Mouse (Mus musculus) neural tube, embryonic 11.5 days (tissue): Measurements from ENCODE around the gene L3hypdh. TPM values are rescaled to one million over a fixed set of nuclear protein-coding genes. Genes with fewer than 3 reads are reported as not detected.

ENCODE experiments used
- ATAC-seq: fragments of 200-750 bp; cut with Nextera tagmentation; 2 replicates; pipeline ENCODE4 v1.8.0; 2017; ENCODE audit warnings: moderate number of reproducible peaks, mild to moderate bottlenecking, moderate TSS enrichment, moderate library complexity; ENCODE audit not compliant: insufficient read depth, low FRiP score, low TSS enrichment
- DNase-seq: peaks from one replicate; pipeline ENCODE4 v3.0.0-alpha.2; 2015; ENCODE audit warnings: low spot score
- H3K27ac ChIP-seq: fragments of 300-500 bp; sonication (generic); 2 replicates; pipeline ENCODE4 v1.5.1; 2014; ENCODE audit warnings: low read depth, mild to moderate bottlenecking, low read length
- H3K27me3 ChIP-seq: fragments of 300-500 bp; sonication (generic); 2 replicates; pipeline ENCODE4 v1.6.1; 2014; ENCODE audit warnings: mild to moderate bottlenecking, low read length, mixed read lengths; ENCODE audit not compliant: control insufficient read depth, insufficient read depth
- H3K36me3 ChIP-seq: fragments of 300-500 bp; sonication (generic); 2 replicates; pipeline ENCODE4 v1.6.1; 2014; ENCODE audit warnings: mild to moderate bottlenecking, low read length, moderate library complexity, mixed read lengths; ENCODE audit not compliant: control insufficient read depth, insufficient read depth
- H3K4me1 ChIP-seq: fragments of 300-500 bp; sonication (generic); 2 replicates; pipeline ENCODE4 v1.6.1; 2014; ENCODE audit warnings: low read length, mixed read lengths; ENCODE audit not compliant: control insufficient read depth, insufficient read depth
- H3K4me2 ChIP-seq: fragments of 300-500 bp; sonication (generic); 2 replicates; pipeline ENCODE4 v1.6.1; 2014; ENCODE audit warnings: low read depth, mild to moderate bottlenecking, moderate library complexity
- H3K4me3 ChIP-seq: fragments of 300-500 bp; sonication (generic); 2 replicates; pipeline ENCODE4 v1.5.1; 2014; ENCODE audit warnings: low read depth, low read length
- H3K9ac ChIP-seq: fragments of 300-500 bp; sonication (generic); 2 replicates; pipeline ENCODE4 v1.6.1; 2014; ENCODE audit warnings: mild to moderate bottlenecking, low read length
- H3K9me3 ChIP-seq: fragments of 300-500 bp; sonication (generic); 2 replicates; pipeline ENCODE4 v1.6.1; 2016; ENCODE audit warnings: low read length; ENCODE audit not compliant: control insufficient read depth
- WGBS: fragments of 180-500 bp; shearing (Covaris S2); extraction: QIAGEN DNeasy Blood & Tissue Kit; methylation state at CpG from one replicate; pipeline ENCODE4 v1.1.7; 2014; 5-methylcytosine and 5-hydroxymethylcytosine counted together
- polyA plus RNA-seq: library from polyadenylated mRNA; unstranded; fragments of >200 nt; fragmentation: Nextera tagmentation; extraction: Ambion mirVana; gene quantifications from 2 replicates; pipeline ENCODE4 v1.2.1, GENCODE M21; 2014

L3hypdh gene
- polyA plus RNA-seq, result 8.2 and 9.9 TPM in 2 replicates

DNA sequence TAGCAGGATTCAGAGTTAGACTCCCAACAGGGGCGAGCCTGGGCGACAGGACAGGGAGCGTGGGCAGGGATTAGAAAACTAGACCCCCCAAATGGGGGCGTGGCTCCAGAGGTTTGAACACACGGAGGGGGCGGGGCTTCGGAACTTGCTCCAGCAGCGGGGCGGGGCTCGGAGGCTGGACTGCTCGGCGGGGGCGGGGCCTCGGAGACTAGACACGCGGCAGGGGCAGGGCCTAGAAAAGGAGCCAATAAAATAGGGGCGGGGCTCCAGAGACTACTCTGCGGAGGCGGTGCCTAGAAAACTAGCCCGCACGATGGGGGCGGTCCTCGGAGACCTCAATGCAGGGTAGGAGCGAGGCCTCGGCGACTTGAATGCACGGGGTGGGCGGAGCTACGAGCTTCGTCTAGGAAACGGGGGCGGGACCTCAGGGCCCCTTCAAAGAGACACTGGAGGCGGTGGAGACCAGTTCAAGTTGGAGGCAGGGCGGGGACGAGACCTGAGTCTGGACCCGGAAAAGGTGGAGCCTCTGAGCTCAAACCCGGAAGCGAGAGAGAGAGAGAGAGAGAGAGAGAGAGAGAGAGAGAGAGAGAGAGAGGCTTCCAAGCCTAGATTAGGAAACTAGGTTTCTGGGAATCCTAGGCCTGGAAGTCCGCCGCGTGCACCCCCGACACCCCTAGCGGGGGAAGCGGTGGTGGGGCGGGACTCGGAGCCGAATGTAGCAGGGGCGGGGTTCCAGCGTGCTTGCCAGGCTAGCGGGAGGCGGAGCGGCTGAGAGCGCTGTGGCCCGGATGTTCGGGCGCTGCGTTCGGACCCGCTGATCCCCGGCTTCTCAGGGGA, at the start of gene L3hypdh, which contains the start of gene Jkamp:
TSS of gene L3hypdh (minus strand) at position 111 of the 837 bp plus-strand sequence.
TSS of gene Jkamp (plus strand) at position 261 of the 837 bp plus-strand sequence.
- 1% methylated on average over 60 of the region's 60 CpGs for WGBS

DNA sequence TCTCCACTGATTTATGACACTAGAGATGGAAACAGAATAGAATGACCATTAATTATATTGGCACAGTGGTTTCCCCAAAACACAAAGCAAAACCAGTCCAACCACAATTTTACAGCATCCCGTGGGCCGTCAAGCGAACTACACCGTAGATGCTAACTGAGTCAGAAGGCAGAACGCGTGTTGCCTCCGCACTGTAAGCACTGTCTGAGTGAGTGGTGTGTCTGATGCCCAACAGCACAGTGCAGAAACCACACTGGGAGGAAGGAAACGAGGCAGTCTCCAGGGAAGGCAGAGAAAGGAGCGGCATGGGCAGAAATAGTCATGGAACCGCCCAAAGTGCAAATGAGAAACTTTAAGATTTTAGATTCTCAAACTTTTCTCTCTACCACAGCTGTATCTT, 44.0 kb upstream of the L3hypdh start:
- DNase-seq (no peak), ATAC-seq (no peak)
- Histone ChIP-seq H3K4me1 (no peaks in the 10 kb centered on the region), H3K4me2 (no peak overlapping the region), H3K4me3 (no peak overlapping the region), H3K9ac (no peak overlapping the region), H3K36me3 (no peaks in the 10 kb centered on the region), H3K27me3 (no peaks in the 10 kb centered on the region), H3K9me3 (no peaks in the 10 kb centered on the region), H3K27ac (no peak overlapping the region)
- 95% methylated on average over 10 of the region's 10 CpGs for WGBS

More for the DNA sequence above, at the start of gene L3hypdh, which contains the start of gene Jkamp:
- no peaks in the 10 kb centered on the region for H3K36me3 ChIP-seq
- peak within 1 kb of the TSS; percentile 93 for H3K9ac ChIP-seq
- DNase-seq, result peak; percentile 99
- H3K27ac ChIP-seq, result peak within 1 kb of the TSS; percentile 97
- H3K4me1 ChIP-seq, result peaks cover 3% of the 10 kb centered on the region; the same call in 1 of the 2 replicates
- H3K27me3 ChIP-seq, result no peaks in the 10 kb centered on the region
- peak within 1 kb of the TSS; percentile 79 for H3K4me2 ChIP-seq
- peak within 1 kb of the TSS; percentile 69 for H3K4me3 ChIP-seq
- H3K9me3 ChIP-seq, result no peaks in the 10 kb centered on the region
- ATAC-seq, result peak; percentile 97

DNA sequence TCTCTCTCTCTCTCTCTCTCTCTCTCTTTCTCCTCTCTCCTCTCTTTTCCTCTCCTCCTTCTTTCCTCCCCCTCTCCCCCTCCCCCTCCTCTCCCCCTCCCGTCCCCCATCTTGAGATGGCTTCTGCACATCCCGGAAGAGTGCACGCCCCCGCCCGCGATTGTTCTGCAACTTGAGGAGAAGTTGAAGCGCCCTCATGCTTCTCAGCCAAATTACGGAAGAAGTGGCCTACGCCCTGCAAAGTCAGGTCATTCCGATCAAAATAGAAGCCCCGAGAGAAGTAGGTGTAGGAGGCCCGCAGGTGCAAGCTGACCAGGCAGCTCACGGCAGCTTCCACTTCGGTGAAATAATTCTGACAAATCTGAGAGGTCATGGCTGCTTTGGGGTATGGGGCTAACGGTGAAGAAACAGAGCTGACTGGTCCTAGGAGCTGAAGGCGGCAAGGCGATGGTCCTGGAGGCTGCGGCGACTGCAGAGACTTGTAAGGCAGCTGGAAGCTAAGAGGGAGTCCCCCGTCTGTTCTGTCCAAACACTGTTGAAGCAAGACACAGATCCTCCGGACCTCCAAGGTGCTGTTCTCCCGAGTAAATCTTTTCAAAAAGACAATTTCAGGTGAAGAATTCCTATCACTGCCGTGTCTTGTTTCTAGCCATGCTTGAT, 30.6 kb upstream of the L3hypdh start:
- no peaks in the 10 kb centered on the region for H3K4me1 ChIP-seq
- H3K4me2 ChIP-seq, result no peak overlapping the region
- no peak overlapping the region for H3K9ac ChIP-seq
- H3K9me3 ChIP-seq, result no peaks in the 10 kb centered on the region
- no peak overlapping the region for H3K27ac ChIP-seq
- H3K4me3 ChIP-seq, result no peak overlapping the region
- 79% methylated on average over 22 of the region's 23 CpGs for WGBS
- no peak for ATAC-seq
- H3K27me3 ChIP-seq, result no peaks in the 10 kb centered on the region
- no peak for DNase-seq
- H3K36me3 ChIP-seq, result no peaks in the 10 kb centered on the region

DNA sequence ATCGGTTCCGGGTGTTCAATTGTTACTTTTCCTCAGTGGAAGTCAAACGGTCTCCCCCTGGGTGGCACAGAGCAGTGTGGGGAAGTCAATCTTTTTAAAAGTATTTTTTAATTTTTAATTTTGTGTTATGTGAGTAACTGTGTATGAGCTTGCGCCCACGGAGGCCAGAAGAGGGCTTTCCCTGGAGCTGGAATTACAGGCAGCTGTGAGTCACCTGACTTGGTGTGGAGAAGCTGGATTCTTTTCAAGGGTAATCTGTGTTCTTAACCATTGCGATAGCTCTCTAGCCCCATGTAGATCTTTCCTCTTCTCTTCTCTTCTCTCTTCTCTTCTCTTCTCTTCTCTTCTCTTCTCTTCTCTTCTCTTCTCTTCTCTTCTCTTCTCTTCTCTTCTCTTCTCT, 29.9 kb upstream of the L3hypdh start:
- H3K9me3 ChIP-seq, result no peaks in the 10 kb centered on the region
- H3K27ac ChIP-seq, result no peak overlapping the region
- WGBS, result 85% methylated on average over 6 of the region's 6 CpGs
- H3K4me1 ChIP-seq, result no peaks in the 10 kb centered on the region
- no peak overlapping the region for H3K4me3 ChIP-seq
- H3K36me3 ChIP-seq, result no peaks in the 10 kb centered on the region
- H3K27me3 ChIP-seq, result no peaks in the 10 kb centered on the region
- H3K9ac ChIP-seq, result no peak overlapping the region
- DNase-seq (no peak), ATAC-seq (no peak)
- H3K4me2 ChIP-seq, result no peak overlapping the region

DNA sequence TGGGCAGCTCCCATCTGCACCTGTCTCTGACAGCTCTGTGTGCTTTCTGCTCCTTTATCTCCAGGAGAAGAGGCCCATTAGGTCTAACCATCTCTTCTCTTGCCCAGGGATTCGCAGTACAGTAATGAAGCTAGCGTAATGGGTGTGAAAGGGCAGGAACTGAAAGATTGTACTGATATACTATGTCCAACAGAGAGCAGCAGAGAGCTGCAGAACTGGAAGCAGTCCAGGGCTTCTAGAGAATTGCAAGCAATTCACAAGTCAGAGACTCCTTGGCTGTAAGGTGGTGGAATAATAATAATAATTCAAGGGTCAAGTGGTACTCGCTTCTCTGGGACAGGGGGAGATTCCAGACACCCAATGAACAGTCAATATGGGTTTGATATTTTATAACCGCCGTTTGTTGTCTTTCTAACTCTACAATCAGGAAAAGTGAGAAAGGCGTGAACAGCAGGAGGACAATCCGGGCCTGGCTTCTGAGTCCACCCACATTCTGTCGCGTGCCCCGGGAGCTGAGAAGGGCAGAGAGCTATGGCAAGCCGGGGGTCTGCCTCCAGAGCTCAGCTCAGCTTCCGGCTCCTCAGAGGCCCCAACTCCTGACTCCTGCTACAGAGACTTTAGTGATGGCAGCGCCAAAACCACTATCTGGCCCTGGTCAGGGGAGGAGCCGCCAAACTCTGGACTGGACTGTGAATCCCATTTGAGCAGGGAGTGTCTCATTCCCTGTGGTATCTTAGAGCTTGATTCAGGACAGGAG, 19.5 kb upstream of the L3hypdh start:
- Histone ChIP-seq H3K9ac (0 out of 2 replicates have a peak overlapping the region, but pooled peaks have one; percentile 7), H3K4me3 (no peak overlapping the region), H3K27me3 (no peaks in the 10 kb centered on the region), H3K4me2 (peak overlapping the region; percentile 15; the same call in 1 of the 2 replicates), H3K4me1 (no peaks in the 10 kb centered on the region), H3K27ac (no peak overlapping the region), H3K9me3 (no peaks in the 10 kb centered on the region), H3K36me3 (peaks cover 4% of the 10 kb centered on the region; the same call in 1 of the 2 replicates)
- peak; percentile 45; the same call in 1 of the 2 replicates for ATAC-seq
- peak; percentile 75 for DNase-seq
- 31% methylated on average over 14 of the region's 14 CpGs for WGBS

DNA sequence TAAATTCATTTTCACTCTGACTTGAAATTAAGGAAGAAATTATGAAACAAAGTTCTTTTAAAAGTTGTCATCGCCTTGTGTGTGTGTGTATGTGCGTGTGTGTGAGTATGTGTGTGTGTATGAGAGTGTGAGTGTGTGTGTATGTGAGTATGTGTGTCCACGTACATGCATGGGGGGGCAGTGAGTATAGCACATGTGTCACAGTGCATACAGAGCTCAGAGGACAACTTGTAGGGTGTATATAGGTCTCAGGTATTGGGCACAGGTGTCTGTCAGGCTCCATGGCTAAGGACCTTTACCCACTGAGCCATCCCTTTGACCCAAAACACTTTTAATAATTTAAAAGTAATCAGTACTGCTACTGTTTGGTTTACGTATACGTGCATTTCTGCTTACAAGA, 18.8 kb upstream of the L3hypdh start:
- 85% methylated on average over 5 of the region's 5 CpGs for WGBS
- H3K9me3 ChIP-seq, result no peaks in the 10 kb centered on the region
- H3K27me3 ChIP-seq, result no peaks in the 10 kb centered on the region
- H3K4me3 ChIP-seq, result no peak overlapping the region
- H3K4me1 ChIP-seq, result no peaks in the 10 kb centered on the region
- no peak; the same call in 1 of the 2 replicates for ATAC-seq
- no peak overlapping the region for H3K9ac ChIP-seq
- H3K36me3 ChIP-seq, result peaks cover 4% of the 10 kb centered on the region; the same call in 1 of the 2 replicates
- no peak for DNase-seq
- H3K27ac ChIP-seq, result no peak overlapping the region
- H3K4me2 ChIP-seq, result no peak overlapping the region

DNA sequence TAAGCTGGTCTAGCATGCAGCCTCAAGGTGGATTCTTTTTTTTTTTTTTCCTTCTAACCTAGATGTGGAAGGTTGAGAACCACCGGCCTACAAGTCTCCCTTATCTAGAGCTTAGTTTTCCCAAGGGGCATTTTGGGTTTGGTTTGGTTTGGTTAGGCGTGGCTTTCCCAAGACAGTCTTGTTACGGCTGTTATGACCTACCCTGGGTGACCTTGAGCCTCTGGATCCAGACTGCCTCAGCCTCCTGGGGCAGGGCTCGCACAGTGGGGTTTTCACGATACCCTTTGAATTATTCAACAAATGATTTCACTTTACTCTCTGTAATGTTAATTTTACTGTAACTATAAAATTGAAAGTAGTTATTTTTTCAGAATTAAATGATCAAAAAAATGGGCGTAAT, 17.5 kb upstream of the L3hypdh start:
- ATAC-seq (no peak), DNase-seq (no peak)
- Histone ChIP-seq H3K36me3 (peaks cover 5% of the 10 kb centered on the region; the same call in 1 of the 2 replicates), H3K4me1 (no peaks in the 10 kb centered on the region), H3K27me3 (no peaks in the 10 kb centered on the region), H3K4me2 (no peak overlapping the region), H3K9me3 (no peaks in the 10 kb centered on the region), H3K4me3 (no peak overlapping the region), H3K27ac (no peak overlapping the region), H3K9ac (no peak overlapping the region)
- 90% methylated on average over 6 of the region's 6 CpGs for WGBS

DNA sequence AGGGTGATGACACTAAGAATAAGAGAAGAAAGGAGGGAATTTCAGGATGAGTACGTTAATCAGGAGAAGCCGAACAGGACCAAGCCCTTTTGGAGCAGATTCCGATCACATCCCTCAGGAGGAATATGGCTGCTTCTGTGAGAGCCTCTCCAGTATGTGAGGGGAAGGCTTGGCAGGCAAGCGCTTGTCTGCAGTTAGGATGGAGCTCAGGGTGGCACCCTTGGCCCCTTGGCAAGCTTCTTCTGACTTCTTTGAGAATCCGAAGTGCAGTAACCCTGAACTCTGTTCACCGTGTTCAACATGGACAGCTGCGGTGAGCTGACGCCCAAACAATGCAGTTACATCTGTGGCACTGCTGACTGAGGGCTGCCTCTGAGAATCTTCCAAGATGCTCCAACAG, 11.7 kb upstream of the L3hypdh start:
- no peak overlapping the region for H3K4me2 ChIP-seq
- H3K9ac ChIP-seq, result no peak overlapping the region
- no peaks in the 10 kb centered on the region for H3K27me3 ChIP-seq
- H3K4me3 ChIP-seq, result no peak overlapping the region
- H3K27ac ChIP-seq, result no peak overlapping the region
- H3K36me3 ChIP-seq, result peaks cover 17% of the 10 kb centered on the region
- ATAC-seq (no peak), DNase-seq (no peak)
- H3K4me1 ChIP-seq, result no peaks in the 10 kb centered on the region
- 93% methylated on average over 8 of the region's 8 CpGs for WGBS
- no peaks in the 10 kb centered on the region for H3K9me3 ChIP-seq
